Comparison of ENCODE assay signal across 8 mouse cellular contexts in genomic region chr13:34038056-34038432, GRCm38 (mm10). TPM values are rescaled to one million over a fixed set of nuclear protein-coding genes. Genes with fewer than 3 reads are reported as not detected.
A peak's percentile ranks its signal among the peaks of the same experiment; 100 is the strongest.
DNase-seq lines count a peak whose midpoint lies in the region; ATAC-seq and TF ChIP-seq lines count a peak whose summit lies in the region.

No protein-coding gene starts in this region.

- peak overlapping the region; percentile 90 for H3K27ac ChIP-seq in kidney, postnatal 0 days
- H3K27ac ChIP-seq in hindbrain, embryonic 13.5 days = peak overlapping the region; percentile 93
- peak overlapping the region; percentile 83 for H3K27ac ChIP-seq in midbrain, embryonic 12.5 days (replicated peaks)

- peak; percentile 28 for DNase-seq in kidney, postnatal 0 days (ENCODE audit: low spot score)
- DNase-seq in kidney, adult 11 months = no peak
- DNase-seq in brain, adult 2 months (ENCODE audit: low read depth, low spot score) = peak; percentile 46
- DNase-seq in adrenal gland, adult 18-20 months (ENCODE audit: low spot score in 2 of 2) = no peak
- DNase-seq in testis, postnatal 14 days (ENCODE audit: low spot score) = no peak
- no peak for DNase-seq in thymus, adult 18-20 months

- H3K9me3 ChIP-seq in kidney, postnatal 0 days (replicated peaks; ENCODE audit: low read length) = no peaks in the 10 kb centered on the region
- H3K9me3 ChIP-seq in hindbrain, embryonic 13.5 days = no peaks in the 10 kb centered on the region
- H3K9me3 ChIP-seq in midbrain, embryonic 12.5 days = 0 out of 2 replicates have a peak, but pooled peaks cover 3% of the 10 kb centered on the region

- 33% methylated on average over 5 of the region's 5 CpGs for WGBS in kidney, postnatal 0 days
- 49% methylated on average over 5 of the region's 5 CpGs for WGBS in hindbrain, embryonic 13.5 days
- 39% methylated on average over 5 of the region's 5 CpGs for WGBS in midbrain, embryonic 12.5 days

- H3K9ac ChIP-seq in kidney, postnatal 0 days (ENCODE audit: low read depth, low read length) = peak overlapping the region; percentile 92
- H3K9ac ChIP-seq in hindbrain, embryonic 13.5 days = peak overlapping the region; percentile 89
- H3K9ac ChIP-seq in midbrain, embryonic 12.5 days (replicated peaks) = peak overlapping the region; percentile 82

- no peak for ATAC-seq in kidney, postnatal 0 days (replicated peaks; ENCODE audit: low FRiP score, low read depth)
- ATAC-seq in hindbrain, embryonic 13.5 days (ENCODE audit: low FRiP score) = peak; percentile 11
- 0 out of 2 replicates have a peak, but pooled peaks have one; percentile 13 for ATAC-seq in midbrain, embryonic 12.5 days (ENCODE audit: low FRiP score, low read depth)

- H3K36me3 ChIP-seq in kidney, postnatal 0 days (ENCODE audit: insufficient read depth, low read length) = peaks cover 11% of the 10 kb centered on the region; the same call in 1 of the 2 replicates
- peaks cover 7% of the 10 kb centered on the region for H3K36me3 ChIP-seq in hindbrain, embryonic 13.5 days
- 0 out of 2 replicates have a peak, but pooled peaks cover 2% of the 10 kb centered on the region for H3K36me3 ChIP-seq in midbrain, embryonic 12.5 days

- H3K27me3 ChIP-seq in kidney, postnatal 0 days (ENCODE audit: insufficient read depth, low read length) = no peaks in the 10 kb centered on the region
- no peaks in the 10 kb centered on the region for H3K27me3 ChIP-seq in hindbrain, embryonic 13.5 days
- no peaks in the 10 kb centered on the region for H3K27me3 ChIP-seq in midbrain, embryonic 12.5 days

- peak overlapping the region; percentile 70 for H3K4me2 ChIP-seq in kidney, postnatal 0 days (ENCODE audit: low read length)
- peak overlapping the region; percentile 74 for H3K4me2 ChIP-seq in hindbrain, embryonic 13.5 days
- H3K4me2 ChIP-seq in midbrain, embryonic 12.5 days (replicated peaks) = peak overlapping the region; percentile 84

- TF ChIP-seq CTCF in kidney, postnatal 0 days (IDR thresholded peaks at IDR 0.05; ENCODE audit: low read depth) = no peak

- H3K4me3 ChIP-seq in kidney, postnatal 0 days (replicated peaks; ENCODE audit: low read depth, low read length) = peak overlapping the region; percentile 76
- H3K4me3 ChIP-seq in hindbrain, embryonic 13.5 days = peak overlapping the region; percentile 72
- peak overlapping the region; percentile 78 for H3K4me3 ChIP-seq in midbrain, embryonic 12.5 days

- no peaks in the 10 kb centered on the region for H3K4me1 ChIP-seq in kidney, postnatal 0 days (replicated peaks; ENCODE audit: insufficient read depth, low read length)
- peaks cover 20% of the 10 kb centered on the region for H3K4me1 ChIP-seq in hindbrain, embryonic 13.5 days (replicated peaks)
- peaks cover 19% of the 10 kb centered on the region for H3K4me1 ChIP-seq in midbrain, embryonic 12.5 days

RNA-seq across cellular contexts. Expression of gene Bphl, which starts 0.6 kb away (rescaled TPM):
- 168 and 174 TPM in 2 replicates for polyA plus RNA-seq in kidney, postnatal 0 days (2015; fragmentation: Nextera tagmentation; extraction: Ambion mirVana)
- polyA plus RNA-seq in hindbrain, embryonic 13.5 days (2015; fragmentation: Nextera tagmentation; extraction: Ambion mirVana) = 34.9 and 39.8 TPM in 2 replicates
- polyA plus RNA-seq in midbrain, embryonic 12.5 days (2016; fragmentation: Nextera tagmentation; extraction: Ambion mirVana) = 31.4 and 31.9 TPM in 2 replicates
- total RNA-seq in adrenal gland, adult 18-20 months (2021) = 10 to 100 TPM; 81.0 to 98.3 TPM

RNA-seq across cellular contexts. Expression of gene Serpinb6a, which starts 35.5 kb away (rescaled TPM):
- 78.2 and 85.1 TPM in 2 replicates for polyA plus RNA-seq in kidney, postnatal 0 days (2015; fragmentation: Nextera tagmentation; extraction: Ambion mirVana)
- 37.4 and 38.7 TPM in 2 replicates for polyA plus RNA-seq in hindbrain, embryonic 13.5 days (2015; fragmentation: Nextera tagmentation; extraction: Ambion mirVana)
- 31.2 and 40.1 TPM in 2 replicates for polyA plus RNA-seq in midbrain, embryonic 12.5 days (2016; fragmentation: Nextera tagmentation; extraction: Ambion mirVana)
- total RNA-seq in adrenal gland, adult 18-20 months (2021) = 100 to 1,000 TPM; 279 to 624 TPM

RNA-seq across cellular contexts. Expression of gene Ripk1, which starts 35.9 kb away (rescaled TPM):
- polyA plus RNA-seq in kidney, postnatal 0 days (2015; fragmentation: Nextera tagmentation; extraction: Ambion mirVana) = 16.3 and 17.2 TPM in 2 replicates
- polyA plus RNA-seq in hindbrain, embryonic 13.5 days (2015; fragmentation: Nextera tagmentation; extraction: Ambion mirVana) = 6.1 and 6.6 TPM in 2 replicates
- 9.6 and 9.7 TPM in 2 replicates for polyA plus RNA-seq in midbrain, embryonic 12.5 days (2016; fragmentation: Nextera tagmentation; extraction: Ambion mirVana)
- total RNA-seq in adrenal gland, adult 18-20 months (2021) = 10 to 100 TPM; 23.6 to 31.1 TPM

RNA-seq across cellular contexts. Expression of gene Tubb2a, which starts 39.8 kb away (rescaled TPM):
- polyA plus RNA-seq in kidney, postnatal 0 days (2015; fragmentation: Nextera tagmentation; extraction: Ambion mirVana) = 169 and 170 TPM in 2 replicates
- polyA plus RNA-seq in hindbrain, embryonic 13.5 days (2015; fragmentation: Nextera tagmentation; extraction: Ambion mirVana) = 1,972 and 2,142 TPM in 2 replicates
- polyA plus RNA-seq in midbrain, embryonic 12.5 days (2016; fragmentation: Nextera tagmentation; extraction: Ambion mirVana) = 609 and 668 TPM in 2 replicates
- 10 to 100 TPM; 35.1 to 85.9 TPM for total RNA-seq in adrenal gland, adult 18-20 months (2021)

Comparison
In these comparisons a context has a peak if more than half of its experiments do, and no peak if none do; other contexts are left out.
1. DNase-seq: peak in kidney, postnatal 0 days (single experiment) and brain, adult 2 months (single experiment); none in kidney, adult 11 months (single experiment), adrenal gland, adult 18-20 months (0 of 2), testis, postnatal 14 days (single experiment) and thymus, adult 18-20 months (0 of 2).
2. Peak in every context shown above with its lines, with median percentiles within 50 percentile points of each other: H3K27ac ChIP-seq, H3K4me2 ChIP-seq, H3K4me3 ChIP-seq and H3K9ac ChIP-seq.